Mouse (Mus musculus): ENCODE measurements around the gene Serpina7. TPM values are rescaled to one million over a fixed set of nuclear protein-coding genes. Genes with fewer than 3 reads are reported as not detected.

Gene Serpina7
- 0.53 and 0.74 TPM in 2 replicates for polyA plus RNA-seq (2015; fragmentation: Nextera tagmentation; extraction: Ambion mirVana)

DNA sequence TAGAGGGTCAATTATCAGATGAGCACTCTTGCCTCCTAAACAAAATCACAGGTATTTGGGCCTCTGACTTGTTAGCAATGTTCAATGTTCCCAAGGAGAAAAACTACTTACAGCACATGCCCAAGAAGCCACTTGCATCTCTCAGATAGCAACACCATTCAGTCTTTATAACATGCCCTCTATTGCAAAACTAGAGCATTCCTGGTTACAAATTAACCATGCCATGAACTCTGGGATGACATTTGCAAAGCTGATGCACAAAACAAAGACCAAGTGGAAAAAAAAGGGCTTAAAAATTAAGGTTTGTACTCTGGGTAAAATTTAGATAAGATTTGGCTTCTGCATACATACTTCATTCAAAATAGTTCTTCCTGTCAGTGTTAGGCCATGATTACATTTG, at the start of gene Serpina7:
Gene Serpina7, minus strand, starts transcription at position 160 of the 400 bp plus-strand sequence.
- DNase-seq (ENCODE audit: low spot score): no peak

DNA sequence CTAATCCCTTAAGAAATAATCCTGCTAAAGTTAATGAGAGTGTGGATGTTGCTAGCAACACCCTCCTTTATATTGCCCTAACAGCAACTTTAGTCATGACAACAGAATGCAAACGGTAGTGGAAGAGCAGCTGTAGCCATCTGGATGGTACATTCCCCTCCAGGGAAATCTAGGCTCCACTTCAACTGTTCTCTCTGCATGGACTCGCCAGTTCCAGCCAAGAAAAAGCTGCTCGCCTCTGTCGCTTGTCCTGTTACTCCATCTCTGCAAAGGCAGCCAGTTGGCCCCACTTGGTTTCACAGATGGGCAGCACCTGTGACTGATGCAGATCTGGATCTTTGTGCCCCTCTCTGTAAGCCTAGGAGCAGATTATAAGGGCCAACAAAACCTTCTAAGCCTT, 49.0 kb upstream of the Serpina7 start:
- no peak for DNase-seq (ENCODE audit: low spot score)

- no peak for DNase-seq (ENCODE audit: low spot score)
Measured at GRCm38 (mm10) chrX:139097197-139097596, 12.2 kb upstream of the Serpina7 start.

DNA sequence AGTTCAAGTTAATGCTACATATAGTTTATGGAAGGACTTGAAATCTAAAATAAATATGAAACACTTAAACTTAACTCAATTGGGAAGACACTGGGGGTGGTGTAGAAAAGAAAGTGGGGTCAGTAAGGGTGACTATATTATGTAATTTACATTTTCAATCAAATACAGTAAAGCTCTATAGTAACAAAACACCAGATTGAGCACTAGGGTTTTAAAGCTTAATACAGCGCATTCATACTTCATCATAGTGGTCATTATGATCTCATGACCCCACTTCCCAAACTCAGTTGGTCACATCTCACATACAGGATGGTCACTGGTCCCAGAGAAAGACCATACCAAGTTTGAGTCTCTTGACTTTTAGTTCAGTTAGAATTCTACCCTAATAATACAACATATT, 907 bp upstream of the Serpina7 start, which contains the start of gene 4930513O06Rik:
Gene 4930513O06Rik, plus strand, starts transcription at position 301 of the 400 bp plus-strand sequence.
- DNase-seq (ENCODE audit: low spot score): no peak

DNA sequence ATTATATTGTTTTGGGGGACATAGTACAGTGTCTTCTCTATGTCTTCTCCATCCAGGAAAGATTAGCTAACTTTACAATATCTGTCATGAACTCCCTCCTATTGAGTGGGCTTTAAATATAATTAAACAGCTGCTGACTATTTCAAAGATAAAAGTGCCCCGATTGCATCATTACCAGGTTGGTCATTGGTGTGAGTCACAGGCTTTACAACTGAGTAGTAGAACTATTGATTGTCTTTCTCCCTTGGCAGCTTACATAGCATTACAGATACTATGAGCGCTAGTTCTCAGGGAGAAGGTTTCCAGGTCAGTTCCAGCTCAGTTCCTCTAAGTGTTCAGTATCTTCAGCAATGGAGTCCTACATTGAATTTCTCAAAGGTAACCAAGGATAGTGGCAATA, 6.5 kb downstream of the Serpina7 start:
- no peak for DNase-seq (ENCODE audit: low spot score)

- DNase-seq (ENCODE audit: low spot score): no peak
Measured at GRCm38 (mm10) chrX:139064078-139064477, 21.0 kb downstream of the Serpina7 start.

DNA sequence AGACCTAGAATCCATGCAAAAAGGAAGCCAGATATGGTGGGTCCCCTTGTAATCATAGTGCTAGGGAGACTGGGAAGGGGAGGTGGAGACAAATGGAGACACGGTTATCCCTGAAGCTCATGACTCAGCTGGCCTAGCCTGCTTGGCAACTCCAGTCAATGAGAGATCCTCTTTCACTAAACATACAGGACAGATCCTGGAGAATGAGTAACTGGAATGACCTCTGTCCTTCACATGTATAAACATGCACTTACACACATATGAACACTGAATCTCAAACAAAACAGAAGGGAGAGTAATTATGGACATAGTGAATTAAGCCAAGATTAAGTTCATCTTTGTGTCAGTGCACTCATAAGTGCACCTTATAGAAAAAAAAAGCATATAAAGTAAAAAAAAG, 31.9 kb downstream of the Serpina7 start:
- DNase-seq (ENCODE audit: low spot score): no peak

- DNase-seq (ENCODE audit: low spot score): no peak
Measured at GRCm38 (mm10) chrX:139051976-139052375, 33.1 kb downstream of the Serpina7 start.

- no peak for DNase-seq (ENCODE audit: low spot score)
Measured at GRCm38 (mm10) chrX:139041148-139041547, 43.9 kb downstream of the Serpina7 start.

- DNase-seq (ENCODE audit: low spot score): no peak
Measured at GRCm38 (mm10) chrX:139039314-139039713, 45.7 kb downstream of the Serpina7 start.

GRCm38 (mm10) chrX:139037666-139038065, 47.4 kb downstream of the Serpina7 start:
- no peak for DNase-seq (ENCODE audit: low spot score)

Other genes with a start within 250 kb of the Serpina7 start
- gene Nrk, start 170.8 kb downstream of the Serpina7 start, polyA plus RNA-seq (2015; fragmentation: Nextera tagmentation; extraction: Ambion mirVana): 1.7 and 1.9 TPM in 2 replicates
- not detected in 2 replicates for gene 4930513O06Rik, start 1.0 kb upstream of the Serpina7 start, polyA plus RNA-seq (2015; fragmentation: Nextera tagmentation; extraction: Ambion mirVana)
- not detected in 2 replicates for gene 4933428M09Rik, start 94.0 kb upstream of the Serpina7 start, polyA plus RNA-seq (2015; fragmentation: Nextera tagmentation; extraction: Ambion mirVana)
- gene Mum1l1, start 124.8 kb upstream of the Serpina7 start, polyA plus RNA-seq (2015; fragmentation: Nextera tagmentation; extraction: Ambion mirVana): 2.5 and 3.1 TPM in 2 replicates
- not detected in 2 replicates for gene Trap1a, start 248.4 kb upstream of the Serpina7 start, polyA plus RNA-seq (2015; fragmentation: Nextera tagmentation; extraction: Ambion mirVana)

All from thymus, postnatal 0 days (tissue).